Mouse (Mus musculus): ENCODE results near the gene Duox1. TPM values are rescaled to one million over a fixed set of nuclear protein-coding genes. Genes with fewer than 3 reads are reported as not detected.
"Not testable (repeated sequence)": the region's sequence is repeated elsewhere in the genome, so short reads cannot be mapped to it uniquely, and the experiment has no call there.

Gene Duox1
- total RNA-seq, 2 experiments from 2014 or later = 0.15 to 0.26 TPM

- intact Hi-C loops (cut with DNase I) = loop anchor here (2.0 to 5.0 kb wide), 2 partner anchors 86 to 178 kb away; no protein-coding TSS in a partner anchor
- DNase-seq (ENCODE audit: extremely low spot score in 1 of 2, low spot score in 2 of 2) = peak; percentile 67 to 76
Measured at GRCm38 (mm10) chr2:122380768-122381311, 65.4 kb downstream of the Duox1 start.

GRCm38 (mm10) chr2:122381329-122382103, 66.0 kb downstream of the Duox1 start:
- intact Hi-C loops (cut with DNase I) = loop anchor here (2.0 to 5.0 kb wide), 2 partner anchors 86 to 177 kb away; no protein-coding TSS in a partner anchor

GRCm38 (mm10) chr2:122382121-122382520, 66.6 kb downstream of the Duox1 start:
- intact Hi-C loops (cut with DNase I) = loop anchor here (5.0 kb wide), 1 partner anchor 85 kb away; no protein-coding TSS in a partner anchor
- no peak for DNase-seq (ENCODE audit: extremely low spot score in 1 of 2, low spot score in 2 of 2)

More at GRCm38 (mm10) chr2:122381329-122382103, 66.0 kb downstream of the Duox1 start:
- DNase-seq (ENCODE audit: extremely low spot score in 1 of 2, low spot score in 2 of 2) = no peak

- no peak for DNase-seq (ENCODE audit: extremely low spot score in 1 of 2, low spot score in 2 of 2)
- intact Hi-C loops (cut with DNase I) = no loop called here
Measured at GRCm38 (mm10) chr2:122385095-122385494, 69.6 kb downstream of the Duox1 start.

GRCm38 (mm10) chr2:122387135-122387534, 71.7 kb downstream of the Duox1 start:
- DNase-seq (ENCODE audit: extremely low spot score in 1 of 2, low spot score in 2 of 2); intact Hi-C loops (cut with DNase I): not testable (repeated sequence)

- intact Hi-C loops (cut with DNase I) = no loop called here
- DNase-seq (ENCODE audit: extremely low spot score in 1 of 2, low spot score in 2 of 2) = no peak
Measured at GRCm38 (mm10) chr2:122396150-122396549, 80.7 kb downstream of the Duox1 start.

Other genes starting within 250 kb of the Duox1 start
- gene Spg11, start 197.3 kb upstream of the Duox1 start, total RNA-seq (2021) = 10 to 100 TPM; 19.8 to 20.4 TPM
- gene B2m, start 168.0 kb upstream of the Duox1 start, total RNA-seq (2021) = 10 to 100 TPM; 72.1 to 76.8 TPM
- gene Trim69, start 155.0 kb upstream of the Duox1 start, total RNA-seq (2021) = not detected
- gene Patl2, start 129.5 kb upstream of the Duox1 start, total RNA-seq (2021) = under 1 TPM in 1 of 2 experiments, not detected in 1; 0.14 TPM
- not detected for gene Terb2, start 129.4 kb upstream of the Duox1 start, total RNA-seq (2021)
- gene Sord, start 80.9 kb upstream of the Duox1 start, total RNA-seq (2021) = 10 to 100 TPM; 15.0 to 16.3 TPM
- under 1 TPM in 1 of 2 experiments, not detected in 1; 0.26 TPM for gene Duox2, start 17.2 kb upstream of the Duox1 start, total RNA-seq (2021)
- under 1 TPM; 0.22 to 0.34 TPM for gene Duoxa2, start 16.8 kb upstream of the Duox1 start, total RNA-seq (2021)
- under 1 TPM; 0.21 to 0.39 TPM for gene Duoxa1, start 1.9 kb upstream of the Duox1 start, total RNA-seq (2021)
- gene Shf, start 53.5 kb downstream of the Duox1 start, total RNA-seq (2021) = 10 to 100 TPM; 64.8 to 72.7 TPM
- gene Slc28a2, start 110.8 kb downstream of the Duox1 start, total RNA-seq (2021) = under 1 TPM; 0.24 to 0.32 TPM
- gene Gm14085, start 169.3 kb downstream of the Duox1 start, total RNA-seq (2021) = not detected

Measured in left cerebral cortex, postnatal 10 days (tissue).